Mouse (Mus musculus) layer of hippocampus, adult 2 months (tissue): ENCODE data around the gene Sri. TPM values are rescaled to one million over a fixed set of nuclear protein-coding genes. Genes with fewer than 3 reads are reported as not detected.

ENCODE experiments used
- DNase-seq, 2 experiments: peaks; one replicate each; pipeline ENCODE4 v3.0.0; 2022; ENCODE audit warnings: low spot score in 2 of 2
- H3K27ac ChIP-seq: fragments of 200-600 bp; 2 replicates; pipeline ENCODE4 v1.8.1; 2022
- H3K4me3 ChIP-seq: fragments of 200-600 bp; 2 replicates; pipeline ENCODE4 v1.8.1; 2022; ENCODE audit warnings: mild to moderate bottlenecking
- CTCF ChIP-seq: fragments of 200-600 bp; conservative IDR thresholded peaks from 2 replicates; pipeline ENCODE4 v1.8.1; 2022; ENCODE audit warnings: antibody characterized with exemption, mild to moderate bottlenecking, moderate library complexity
- total RNA-seq, 2 experiments: library from RNA; stranded (reverse); gene quantifications; 2 replicates each; pipeline ENCODE4 v1.2.3; 2021

Sri gene
- total RNA-seq, 2 experiments from 2014 or later = 106 to 107 TPM

DNA sequence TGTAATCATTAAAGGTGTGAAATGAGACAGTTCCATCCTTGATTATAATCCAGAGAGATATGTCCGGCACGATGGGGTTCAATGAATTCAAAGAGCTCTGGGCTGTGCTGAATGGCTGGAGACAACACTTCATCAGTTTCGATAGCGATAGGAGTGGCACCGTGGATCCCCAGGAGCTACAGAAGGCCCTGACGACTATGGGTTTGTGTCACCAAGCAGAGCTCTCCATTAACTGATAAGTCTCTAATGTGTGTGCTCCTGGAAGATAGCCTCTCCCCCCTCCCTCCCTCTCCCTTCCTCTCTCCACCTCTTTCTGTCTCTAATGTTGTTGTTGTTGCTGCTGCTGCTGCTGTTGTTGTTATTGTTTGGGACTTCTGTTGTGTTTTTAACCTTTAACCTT is 17.3 kb downstream of the Sri start:
- DNase-seq = no peak
- TF ChIP-seq CTCF = no peak
- Histone ChIP-seq H3K27ac (no peak overlapping the region), H3K4me3 (no peak overlapping the region)

DNA sequence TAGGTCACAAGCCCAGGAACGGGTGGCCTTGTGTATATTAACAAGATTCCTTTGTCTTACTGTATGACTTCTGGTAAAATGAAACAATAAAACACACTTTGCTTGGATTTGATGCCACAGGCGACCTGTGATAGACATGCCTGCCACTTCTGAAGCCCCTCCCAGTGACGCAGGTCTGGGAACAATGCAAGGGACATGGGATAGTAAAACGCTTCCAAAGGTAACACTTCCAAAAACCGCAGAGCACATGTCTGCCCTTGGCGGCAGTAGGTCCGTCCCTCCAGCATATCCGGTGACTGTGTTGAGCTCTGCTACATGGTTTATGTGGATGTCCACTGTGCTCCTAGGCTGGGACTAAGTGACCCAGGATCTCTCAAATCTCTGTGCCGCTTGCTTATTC is 27.5 kb downstream of the Sri start:
- no peak overlapping the region for H3K4me3 ChIP-seq
- no peak for DNase-seq
- peak overlapping the region; percentile 64; the same call in 1 of the 2 replicates for H3K27ac ChIP-seq
- TF ChIP-seq CTCF = no peak

DNA sequence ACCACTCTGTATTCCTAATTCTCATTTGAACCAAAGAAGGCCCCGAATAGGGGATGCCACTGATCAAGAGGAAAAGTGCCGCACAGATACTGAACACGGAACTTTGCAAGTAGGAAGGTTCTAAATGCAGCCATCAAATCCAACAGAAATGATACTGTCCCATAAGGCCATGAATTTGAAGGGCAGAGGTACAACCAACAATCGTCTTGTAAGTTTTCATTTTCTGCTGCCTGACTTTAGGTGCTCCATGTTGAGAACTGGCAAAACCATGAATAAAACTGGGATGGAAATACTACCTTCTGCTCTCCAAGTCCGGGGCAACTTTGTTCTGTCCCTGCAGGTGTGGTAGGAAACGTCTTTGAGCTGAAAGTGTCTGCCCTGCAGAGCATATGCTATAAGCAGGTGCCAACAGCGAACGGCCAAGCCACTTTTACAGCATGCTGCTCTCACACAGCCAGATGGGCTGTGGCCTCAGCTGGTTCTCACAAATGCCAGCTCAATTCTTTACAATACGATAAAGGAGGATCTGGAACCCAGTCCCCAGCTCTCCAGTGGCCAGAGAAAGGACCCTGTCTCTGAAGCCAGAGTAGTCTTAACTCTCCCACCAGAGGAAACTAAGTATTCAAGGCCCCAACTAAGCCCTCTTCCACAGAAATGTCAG is 28.2 kb downstream of the Sri start:
- DNase-seq = no peak
- peak overlapping the region; percentile 64 for H3K27ac ChIP-seq
- no peak for TF ChIP-seq CTCF
- H3K4me3 ChIP-seq = no peak overlapping the region

DNA sequence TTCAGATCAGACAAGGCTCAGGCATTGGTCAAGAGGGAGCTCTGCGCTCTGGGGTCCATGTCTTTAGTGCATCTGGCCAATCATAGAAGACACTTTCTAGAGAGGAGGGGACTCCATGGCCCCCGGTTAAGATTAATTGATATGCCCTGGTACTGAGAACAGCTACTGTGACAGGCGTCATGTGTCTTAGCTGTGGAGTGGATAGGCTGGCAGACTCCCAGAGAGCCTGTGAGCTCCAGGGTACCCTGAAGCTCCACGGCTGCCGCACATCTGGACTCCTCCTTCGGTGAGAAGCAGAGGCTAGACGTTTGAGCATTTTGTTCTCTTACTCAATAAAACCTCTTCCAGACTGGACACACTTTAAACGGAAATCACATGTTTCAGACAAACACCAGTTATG is 31.6 kb downstream of the Sri start:
- no peak overlapping the region for H3K27ac ChIP-seq
- DNase-seq = no peak
- no peak for TF ChIP-seq CTCF
- no peak overlapping the region for H3K4me3 ChIP-seq

DNA sequence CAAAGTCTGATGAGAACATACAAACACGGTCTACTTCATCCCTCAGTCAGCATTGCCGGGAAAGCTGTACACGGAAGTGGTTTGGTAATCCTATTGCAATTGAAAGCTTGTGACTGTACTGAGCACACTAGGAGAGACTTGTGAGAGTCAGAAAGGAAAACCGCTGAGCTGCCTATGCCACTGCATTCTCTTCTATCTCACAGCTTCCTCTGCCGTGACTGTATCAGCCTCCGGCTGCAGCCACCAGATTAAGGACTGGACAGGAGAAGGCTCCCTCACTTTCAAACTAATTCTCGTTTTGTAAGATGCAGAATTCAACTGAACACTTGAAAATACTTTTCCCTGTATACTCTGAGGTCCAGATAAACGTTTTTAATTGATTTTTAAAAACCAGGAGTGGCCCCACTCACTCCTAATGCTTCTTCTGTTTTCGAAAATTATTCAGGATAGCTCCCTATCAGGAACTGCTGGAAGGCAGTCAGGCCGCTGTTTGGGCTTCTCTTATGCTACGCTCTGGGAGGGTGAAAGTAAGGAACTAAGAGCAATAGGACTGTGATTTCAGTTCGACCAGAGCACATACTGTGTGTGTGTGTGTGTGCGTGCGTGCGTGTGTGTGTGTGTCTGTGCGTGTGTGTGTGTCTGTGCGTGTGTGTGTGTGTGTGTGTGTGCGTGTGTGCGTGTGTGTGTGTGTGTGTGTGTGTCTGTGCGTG is 37.1 kb downstream of the Sri start:
- TF ChIP-seq CTCF = no peak
- H3K27ac ChIP-seq = no peak overlapping the region
- DNase-seq = no peak
- no peak overlapping the region for H3K4me3 ChIP-seq

DNA sequence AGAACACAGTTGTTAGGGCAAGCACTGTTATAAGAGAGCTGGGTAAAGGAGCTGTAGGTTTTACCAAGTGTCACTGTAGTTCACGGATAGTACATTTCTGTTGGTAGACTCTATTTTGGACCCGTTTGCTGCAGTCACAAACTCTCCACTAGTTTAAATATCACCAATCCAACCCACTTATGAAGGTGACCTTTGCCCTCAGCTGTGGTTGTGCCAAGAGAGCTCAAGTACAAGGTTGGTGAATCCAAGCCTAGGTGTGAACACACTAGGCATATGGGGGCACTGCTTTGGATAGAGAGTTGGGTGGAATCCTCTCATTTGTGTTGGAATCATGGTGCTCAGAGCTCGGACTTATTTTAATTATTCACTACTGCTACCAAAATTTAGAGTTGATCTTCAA is 39.8 kb downstream of the Sri start:
- no peak for TF ChIP-seq CTCF
- no peak overlapping the region for H3K27ac ChIP-seq
- no peak for DNase-seq
- H3K4me3 ChIP-seq = no peak overlapping the region

DNA sequence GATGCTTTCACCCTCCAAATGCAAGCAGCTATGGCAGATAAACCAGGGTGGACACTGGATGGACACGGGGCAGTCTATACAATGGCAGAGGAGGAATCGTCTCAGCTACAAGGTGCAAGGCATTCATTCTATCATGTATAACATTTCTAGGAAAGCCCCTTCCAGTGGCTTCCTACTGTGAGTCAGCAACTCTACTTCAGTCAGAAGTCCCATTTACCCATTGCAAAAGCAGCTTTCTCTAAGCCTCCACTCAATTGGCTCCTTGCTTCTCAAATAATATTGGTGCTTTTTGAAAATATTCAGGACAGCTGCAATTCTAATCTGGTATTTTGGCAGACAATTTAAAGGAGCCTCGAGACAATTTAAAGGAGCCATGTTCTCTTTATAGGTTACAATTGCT is 42.3 kb downstream of the Sri start:
- TF ChIP-seq CTCF = no peak
- H3K4me3 ChIP-seq = no peak overlapping the region
- no peak for DNase-seq
- no peak overlapping the region for H3K27ac ChIP-seq

DNA sequence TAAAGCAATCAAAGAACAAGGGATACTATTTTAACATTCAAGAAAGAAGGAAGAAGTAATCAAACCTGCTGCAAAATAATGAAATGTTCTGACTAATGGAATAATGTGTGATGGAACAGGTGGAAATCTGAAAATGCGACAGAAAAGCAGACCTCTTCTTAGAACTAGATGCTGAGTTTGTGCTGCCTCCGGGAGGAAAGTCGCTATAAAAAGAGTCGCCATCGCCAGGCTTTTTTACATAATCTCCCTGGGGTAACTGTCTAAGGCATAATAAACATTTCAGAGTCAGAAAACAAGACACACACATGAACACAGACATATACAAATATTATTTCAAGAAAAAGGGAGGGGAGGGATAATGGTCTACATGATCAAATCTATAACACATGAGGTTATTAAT is 49.0 kb downstream of the Sri start:
- no peak for DNase-seq
- H3K4me3 ChIP-seq = no peak overlapping the region
- no peak for TF ChIP-seq CTCF

DNA sequence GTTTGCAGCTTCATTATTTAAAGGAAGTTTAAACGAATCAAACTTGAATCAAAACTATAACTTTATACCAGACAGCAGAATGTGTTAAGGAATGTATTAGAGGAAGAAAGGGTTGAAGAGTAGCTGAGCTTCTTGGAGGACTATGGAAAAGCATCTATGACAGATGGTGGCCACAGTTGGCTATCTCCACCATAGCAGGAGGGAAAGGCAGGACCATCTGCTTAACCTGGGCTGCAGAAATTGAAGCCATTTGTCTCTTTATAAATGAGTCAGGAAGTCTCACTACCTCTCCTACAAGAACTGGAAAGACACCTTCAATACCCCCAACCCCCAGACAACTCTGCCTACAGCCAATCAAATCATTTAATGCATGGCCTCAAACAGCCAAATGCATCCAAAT is 49.8 kb downstream of the Sri start:
- TF ChIP-seq CTCF = no peak
- H3K4me3 ChIP-seq = no peak overlapping the region
- no peak for DNase-seq
- no peak overlapping the region for H3K27ac ChIP-seq

More for the DNA sequence above, 49.0 kb downstream of the Sri start:
- no peak overlapping the region for H3K27ac ChIP-seq

DNA sequence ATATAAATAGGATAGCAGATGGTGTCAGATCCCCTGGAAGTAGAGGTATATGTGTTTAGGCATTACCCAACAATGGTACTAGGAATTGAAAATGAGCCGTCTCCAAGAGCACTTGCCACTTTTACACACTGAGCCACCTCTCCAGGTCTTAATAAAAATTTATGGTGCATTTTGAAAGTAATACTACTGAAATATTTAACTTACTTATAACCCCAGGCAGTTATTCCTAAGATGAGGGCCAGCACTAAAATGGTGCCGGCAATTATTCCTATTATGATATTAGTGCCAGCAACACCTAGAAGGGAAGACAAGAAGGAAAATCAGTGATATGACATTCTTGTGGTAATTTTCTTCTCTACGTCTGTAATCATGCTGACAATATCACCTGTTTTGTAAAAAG is 65.8 kb downstream of the Sri start:
- H3K27ac ChIP-seq = no peak overlapping the region
- TF ChIP-seq CTCF = no peak
- DNase-seq = no peak
- H3K4me3 ChIP-seq = no peak overlapping the region

DNA sequence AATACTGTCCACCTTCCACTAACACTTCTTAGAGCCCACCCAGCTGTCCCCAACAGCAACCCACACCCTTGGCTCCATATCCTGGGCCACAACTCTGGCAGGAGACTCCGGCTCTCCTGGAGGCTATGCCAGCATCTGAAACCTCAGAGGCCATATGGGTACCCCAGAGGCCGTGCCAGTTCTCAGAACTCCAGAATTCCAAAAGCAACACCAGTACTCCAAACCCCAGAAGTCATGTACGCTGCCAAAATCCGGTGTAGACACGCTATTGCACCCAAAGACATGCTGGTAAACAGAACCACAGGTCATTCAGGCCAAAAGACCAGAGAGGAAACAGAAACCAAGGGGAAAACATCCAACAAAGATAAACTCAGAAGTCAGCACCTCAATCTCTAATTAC is 66.4 kb downstream of the Sri start:
- DNase-seq = no peak
- H3K4me3 ChIP-seq = no peak overlapping the region
- no peak for TF ChIP-seq CTCF
- H3K27ac ChIP-seq = no peak overlapping the region

DNA sequence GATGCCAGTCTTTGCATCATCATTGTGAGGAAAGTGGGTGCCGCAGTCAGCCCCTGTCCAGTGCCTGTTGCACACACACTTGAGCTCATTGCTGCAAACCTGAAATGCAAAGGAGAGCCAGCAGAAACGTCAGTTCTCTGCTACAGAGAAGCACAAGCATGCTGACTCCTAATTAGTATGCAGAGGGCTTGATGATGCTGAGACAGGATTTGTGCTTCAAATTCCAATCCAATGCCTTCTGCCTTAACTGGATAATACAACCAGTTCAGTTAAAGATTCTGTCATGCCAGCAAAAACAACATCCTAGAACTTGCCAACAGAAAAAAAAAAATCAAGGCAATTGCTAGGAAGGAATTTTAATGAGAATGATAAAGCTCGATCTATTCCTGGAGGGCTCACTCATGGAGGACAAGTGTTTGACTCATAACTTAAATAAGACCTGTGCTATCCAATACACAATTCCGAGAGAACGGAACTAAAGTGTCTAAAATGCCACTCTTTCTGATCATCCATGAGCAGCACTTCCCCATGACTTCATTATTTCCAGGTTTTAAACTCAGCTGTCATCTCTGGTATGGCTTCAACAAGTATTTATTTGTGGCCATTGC is 70.8 kb downstream of the Sri start:
- no peak for TF ChIP-seq CTCF
- H3K27ac ChIP-seq = no peak overlapping the region
- H3K4me3 ChIP-seq = no peak overlapping the region
- DNase-seq = peak in 1 of 2 experiments; percentile 23

Other genes starting within 250 kb of the Sri start
- under 1 TPM; 0.15 to 0.17 TPM for gene Steap4, start 85.6 kb upstream of the Sri start, total RNA-seq